Mouse (Mus musculus) ovary, postnatal 14 days (tissue): Measurements from ENCODE around the gene Kantr.
"Not testable (repeated sequence)": the region's sequence is repeated elsewhere in the genome, so short reads cannot be mapped to it uniquely, and the experiment has no call there.

ENCODE experiments used
- DNase-seq: peaks from one replicate; pipeline ENCODE4 v3.0.0; 2022; ENCODE audit warnings: low spot score

Kantr gene

DNA sequence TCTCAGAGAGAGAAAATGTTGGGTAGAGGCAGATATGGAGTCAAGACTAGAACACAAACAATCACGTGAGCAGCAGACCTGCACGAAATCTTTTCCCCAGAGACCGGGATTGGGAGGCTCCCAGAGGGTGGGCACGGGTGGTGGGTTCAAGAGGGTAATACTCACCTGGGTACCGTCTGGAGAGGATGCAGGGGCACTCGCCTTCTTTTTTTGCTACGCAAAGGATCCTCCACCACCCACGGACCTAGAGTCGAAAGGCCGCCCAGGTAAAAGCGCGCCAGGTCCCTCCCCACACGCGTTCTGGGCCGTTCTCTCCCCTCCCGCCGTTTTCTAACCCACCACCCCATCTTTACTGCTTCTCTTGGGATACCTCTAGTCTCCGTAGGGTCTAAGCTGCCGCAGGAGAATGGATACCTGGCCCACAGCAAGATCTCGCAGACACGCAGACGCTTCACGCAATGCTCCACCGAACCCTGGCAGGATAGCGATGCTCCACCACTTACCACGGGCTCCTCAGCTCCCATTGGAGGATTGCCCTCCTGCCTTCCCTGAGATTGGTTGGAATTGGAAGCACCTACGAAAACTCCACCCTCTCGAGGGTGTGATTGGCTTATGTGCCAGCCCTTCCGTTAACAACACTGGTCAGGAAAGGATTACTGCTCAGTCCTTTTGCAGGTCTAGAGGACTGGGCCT, at the start of gene Kantr:
Gene Kantr (minus strand): TSS at position 500 of the 693 bp plus-strand sequence.
- DNase-seq = peak; percentile 50

DNA sequence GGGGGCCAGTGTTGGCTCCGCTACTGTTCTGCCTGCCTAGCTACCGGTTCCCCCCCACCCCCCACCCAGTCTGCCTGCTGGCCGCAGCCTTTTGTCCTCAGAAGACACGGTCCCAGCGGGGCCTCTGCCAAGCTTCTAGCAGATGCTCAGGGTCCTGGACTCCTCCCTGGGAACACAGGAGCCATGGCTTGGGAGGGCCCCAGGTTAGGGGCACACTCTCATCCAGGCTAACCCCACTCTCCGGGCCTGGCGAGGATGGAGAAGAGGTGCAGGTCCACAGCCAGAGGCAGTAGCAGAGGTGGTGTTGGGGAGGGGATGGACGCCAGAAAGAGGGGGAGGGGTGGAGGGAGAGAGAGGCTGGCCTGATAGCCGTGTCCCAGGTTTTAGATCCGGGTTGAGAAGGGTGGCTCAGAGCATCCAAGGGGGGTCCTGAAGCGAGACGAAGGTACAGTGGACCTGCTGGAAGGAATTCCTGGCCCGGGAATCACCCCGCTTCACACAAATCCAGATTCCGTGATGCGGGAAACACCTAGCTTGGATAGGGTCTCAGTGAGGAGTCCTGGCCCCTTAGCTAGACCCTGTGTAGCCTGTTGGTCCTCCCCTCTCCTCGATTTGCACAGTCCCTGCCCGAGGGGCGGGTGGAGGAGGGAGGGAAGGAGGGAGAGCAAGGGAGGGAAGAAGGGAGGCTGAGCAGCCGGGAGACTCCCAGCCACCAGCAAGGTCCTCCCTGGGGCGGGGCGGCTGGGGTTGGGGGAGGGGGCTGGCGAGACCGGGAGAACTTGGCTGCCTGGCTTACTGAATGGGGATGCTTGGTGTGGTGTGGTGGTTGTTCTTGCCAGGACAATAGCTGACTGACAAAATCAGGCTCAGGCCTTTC, 41.3 kb upstream of the Kantr start, which contains the start of gene Gpr173:
Gene Gpr173 (minus strand): TSS at position 308 of the 877 bp plus-strand sequence.
- DNase-seq = peak; percentile 29

- no peak for DNase-seq
Measured at GRCm38 (mm10) chrX:152368054-152368396, 40.7 kb upstream of the Kantr start.

- no peak for DNase-seq
Measured at GRCm38 (mm10) chrX:152366418-152366817, 39.1 kb upstream of the Kantr start.

DNA sequence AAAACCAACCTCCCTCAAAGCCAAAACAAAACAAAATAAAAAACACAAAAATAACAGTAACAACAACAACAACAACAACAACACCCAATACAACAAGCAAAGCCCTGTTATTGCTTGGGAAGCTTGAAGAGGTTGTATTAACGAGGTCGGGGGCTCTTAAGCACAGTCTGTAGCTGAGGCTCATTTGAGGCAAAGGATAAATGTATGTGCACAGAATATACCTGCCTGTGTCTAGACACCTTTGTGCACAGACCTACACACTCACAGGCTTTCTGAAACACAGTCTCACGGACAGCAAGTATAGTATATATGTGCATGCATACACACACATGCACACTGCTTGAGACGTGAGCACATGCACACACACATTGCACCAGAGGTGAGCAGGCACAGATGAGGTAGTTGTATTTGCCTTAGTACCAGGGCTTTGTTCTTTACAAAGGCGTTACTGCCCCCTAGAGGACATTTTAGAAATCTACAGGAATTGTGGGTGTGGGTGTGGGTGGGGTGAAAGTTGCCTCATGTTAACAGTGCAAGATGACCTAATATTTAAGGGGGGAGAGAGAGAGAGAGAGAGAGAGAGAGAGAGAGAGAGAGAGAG, 25.4 kb upstream of the Kantr start:
- DNase-seq = no peak

- DNase-seq = no peak
Measured at GRCm38 (mm10) chrX:152347041-152347440, 19.7 kb upstream of the Kantr start.

DNA sequence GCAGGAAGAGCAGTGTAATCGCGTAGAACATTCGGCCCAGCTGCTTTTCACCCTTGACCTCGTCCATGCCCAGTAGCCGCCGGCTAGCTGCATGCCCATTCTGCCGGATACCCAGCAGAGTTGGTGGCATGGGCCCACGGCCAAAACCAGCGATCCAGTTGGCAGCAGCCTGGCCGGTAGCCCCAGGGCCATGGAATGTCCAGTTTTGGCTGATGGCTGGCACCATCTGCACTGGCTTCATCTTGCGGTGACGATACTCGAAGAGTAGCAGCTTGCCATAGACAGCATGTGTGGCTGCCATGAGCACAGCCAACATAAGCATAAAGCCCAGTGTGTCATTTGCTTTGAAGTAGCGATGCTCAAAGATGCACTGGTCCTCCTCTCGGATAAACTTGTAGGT, 19.3 kb upstream of the Kantr start:
- DNase-seq = no peak

- DNase-seq = no peak
Measured at GRCm38 (mm10) chrX:152342903-152343302, 15.6 kb upstream of the Kantr start.

DNA sequence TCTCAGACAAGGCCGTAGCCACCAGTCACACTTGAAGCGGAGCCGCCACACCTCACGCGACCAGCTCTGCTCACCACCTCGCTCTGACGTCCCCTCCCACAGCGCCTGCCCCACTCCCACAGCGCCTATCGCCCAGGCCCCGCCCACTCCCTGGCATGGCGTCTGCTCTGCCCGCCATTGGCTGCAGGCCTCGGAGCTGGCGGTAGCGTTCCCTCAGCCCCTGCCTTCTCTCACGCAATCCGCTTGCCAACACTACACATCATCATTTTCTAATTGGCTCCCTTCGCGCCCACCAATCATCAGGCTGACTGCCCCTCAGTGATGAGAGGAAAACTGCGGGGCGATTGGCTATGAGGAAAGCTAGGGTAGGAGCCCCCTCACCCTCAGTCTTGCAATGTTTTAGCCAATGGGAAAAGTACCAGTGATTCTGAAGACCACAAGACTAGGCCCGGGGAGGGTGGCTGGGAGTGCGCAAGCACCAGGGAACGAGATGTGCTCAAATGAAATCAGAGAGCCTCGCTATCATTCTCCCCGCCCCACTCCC, 15.1 kb upstream of the Kantr start, which contains the start of gene Tspyl2:
Gene Tspyl2 (minus strand): TSS at position 68 of the 544 bp plus-strand sequence.
- DNase-seq = peak; percentile 77

- DNase-seq = no peak
Measured at GRCm38 (mm10) chrX:152341496-152341895, 14.2 kb upstream of the Kantr start.

DNA sequence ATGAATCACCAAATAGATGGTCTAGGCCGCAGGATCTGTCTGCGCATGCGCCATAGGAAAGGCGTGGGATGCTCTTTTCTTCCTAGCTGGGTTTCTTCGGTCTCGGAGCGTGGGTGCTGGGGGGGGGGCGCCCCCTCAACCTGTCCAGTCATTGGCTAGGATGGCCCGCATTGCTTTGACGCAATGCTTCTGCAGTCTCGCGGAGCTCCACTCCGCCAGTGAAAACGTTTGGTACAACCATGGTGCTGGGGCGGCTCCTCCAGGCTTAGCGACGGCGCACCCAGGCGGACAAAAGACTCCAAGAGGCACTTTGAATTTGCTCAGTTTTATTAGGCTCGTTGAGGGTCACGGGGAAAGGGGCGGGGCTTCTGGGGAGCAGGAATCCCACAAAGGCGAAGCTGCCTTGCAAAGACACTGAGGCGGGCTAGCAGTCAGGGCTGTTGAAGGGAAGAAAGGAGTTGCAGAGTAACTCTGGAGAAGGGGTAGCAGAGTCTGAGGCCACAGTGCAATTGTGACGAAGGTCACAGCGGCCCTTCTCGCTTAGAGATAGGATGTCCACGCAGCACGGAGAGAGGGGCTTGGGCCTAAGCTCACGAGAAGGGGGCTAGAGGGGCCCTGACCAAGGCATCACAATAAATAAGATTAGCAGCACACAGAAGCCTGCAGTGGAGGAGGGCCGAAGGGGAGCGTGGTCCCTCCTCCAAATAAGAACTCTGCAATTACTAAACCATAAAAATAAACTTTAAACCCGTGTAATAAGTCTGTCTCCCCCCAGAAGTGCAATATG, 9.4 kb upstream of the Kantr start:
- peak; percentile 78 for DNase-seq

- not testable (repeated sequence) for DNase-seq
Measured at GRCm38 (mm10) chrX:152336123-152336522, 8.8 kb upstream of the Kantr start.

GRCm38 (mm10) chrX:152329400-152329799, 2.1 kb upstream of the Kantr start:
- not testable (repeated sequence) for DNase-seq

DNA sequence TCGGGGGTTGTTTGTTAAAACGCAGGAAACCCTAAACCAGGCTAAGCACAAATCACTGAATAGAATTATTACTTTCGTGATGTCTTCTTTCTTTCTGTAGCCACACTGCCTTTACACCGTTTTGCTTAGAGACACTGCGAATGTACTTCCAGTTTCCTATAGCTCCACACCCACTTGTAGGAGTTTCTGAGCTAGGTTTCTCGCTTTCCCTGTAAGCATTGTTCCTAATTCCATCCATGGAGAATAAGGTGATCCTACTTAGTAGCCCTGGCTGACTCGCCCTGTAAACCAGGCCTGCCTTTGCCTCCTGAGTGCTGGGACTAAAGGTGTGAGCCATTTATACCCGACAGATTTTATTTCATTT, 376 bp upstream of the Kantr start:
- DNase-seq = no peak

GRCm38 (mm10) chrX:152323584-152323983, 3.7 kb downstream of the Kantr start:
- DNase-seq = no peak

DNA sequence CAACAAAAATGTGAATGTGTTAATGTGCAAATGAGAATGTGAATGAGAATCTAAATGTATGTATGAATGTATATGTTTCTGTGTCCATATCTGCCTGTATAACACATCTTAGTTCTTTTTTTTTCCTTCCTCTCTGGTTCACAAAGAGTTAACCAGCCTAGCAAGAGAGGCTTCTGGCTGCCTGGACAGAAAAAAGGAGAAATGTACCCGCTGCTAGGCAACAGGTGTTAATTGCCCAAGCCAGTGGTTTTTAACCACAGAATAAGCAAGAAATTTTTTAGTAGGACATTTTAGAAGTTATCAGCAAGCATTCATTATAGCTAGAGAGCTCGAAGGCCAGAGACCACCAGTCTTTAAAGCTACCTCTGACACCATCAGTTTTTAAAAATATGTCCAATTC, 4.5 kb downstream of the Kantr start:
- no peak for DNase-seq

DNA sequence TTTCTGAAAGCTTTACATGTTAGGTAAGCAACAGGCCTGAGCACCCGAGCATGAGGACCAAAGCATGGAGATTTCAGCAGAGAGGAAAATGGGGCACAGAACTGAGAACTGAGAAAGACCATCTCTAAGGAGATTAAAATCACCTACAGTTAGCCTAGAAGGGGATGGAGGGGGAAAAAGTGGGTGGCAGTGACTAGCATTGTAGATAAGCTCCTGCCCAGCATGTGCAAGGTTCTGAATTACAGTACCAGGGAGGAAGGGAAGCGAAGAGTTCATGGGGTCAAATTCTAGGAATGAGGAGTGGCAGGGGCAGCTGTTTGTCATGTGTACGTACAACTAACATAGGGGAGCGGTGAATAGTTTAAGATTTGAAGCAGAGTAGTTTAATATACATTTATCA, 6.8 kb downstream of the Kantr start:
- no peak for DNase-seq

DNA sequence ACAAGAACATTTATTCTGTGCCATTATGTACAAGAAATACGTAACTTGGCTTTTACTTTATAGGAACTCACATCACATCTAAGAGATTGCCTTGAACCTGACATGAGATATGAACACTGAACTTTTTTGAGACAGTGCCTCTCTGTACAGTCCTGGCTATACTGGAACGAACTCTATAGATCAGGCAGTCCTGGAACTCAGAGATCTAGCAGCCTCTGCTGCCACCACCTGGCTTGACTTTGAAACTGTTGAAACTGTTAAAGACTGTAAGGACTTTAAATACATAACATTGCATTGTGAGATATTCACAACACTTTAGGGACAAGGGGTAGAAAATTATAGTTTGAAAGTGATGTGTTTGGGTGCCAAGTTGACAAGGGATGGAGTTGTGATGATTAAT, 19.4 kb downstream of the Kantr start:
- DNase-seq = peak; percentile 23

DNA sequence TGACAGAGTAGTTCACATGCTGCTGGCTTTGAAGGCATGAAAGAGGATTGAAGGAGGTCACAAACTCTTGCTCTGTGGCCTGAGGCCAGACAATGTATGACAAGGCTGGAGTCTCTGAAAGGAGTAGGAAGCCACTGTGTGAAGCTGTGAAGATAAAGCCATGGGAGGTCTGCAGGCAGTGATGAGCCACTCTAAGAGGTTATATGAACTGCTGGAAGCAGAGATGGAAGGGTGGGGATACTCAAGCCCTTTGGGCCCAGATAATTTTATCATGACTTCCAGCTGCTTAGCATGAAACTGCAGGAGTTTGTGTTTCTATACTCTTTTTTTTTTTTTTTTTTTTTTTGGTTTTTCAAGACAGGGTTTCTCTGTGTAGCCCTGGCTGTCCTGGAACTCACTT, 19.9 kb downstream of the Kantr start:
- DNase-seq = no peak

- DNase-seq = no peak
Measured at GRCm38 (mm10) chrX:152306224-152306623, 21.1 kb downstream of the Kantr start.

- not testable (repeated sequence) for DNase-seq
Measured at GRCm38 (mm10) chrX:152287026-152287425, 40.3 kb downstream of the Kantr start.

DNA sequence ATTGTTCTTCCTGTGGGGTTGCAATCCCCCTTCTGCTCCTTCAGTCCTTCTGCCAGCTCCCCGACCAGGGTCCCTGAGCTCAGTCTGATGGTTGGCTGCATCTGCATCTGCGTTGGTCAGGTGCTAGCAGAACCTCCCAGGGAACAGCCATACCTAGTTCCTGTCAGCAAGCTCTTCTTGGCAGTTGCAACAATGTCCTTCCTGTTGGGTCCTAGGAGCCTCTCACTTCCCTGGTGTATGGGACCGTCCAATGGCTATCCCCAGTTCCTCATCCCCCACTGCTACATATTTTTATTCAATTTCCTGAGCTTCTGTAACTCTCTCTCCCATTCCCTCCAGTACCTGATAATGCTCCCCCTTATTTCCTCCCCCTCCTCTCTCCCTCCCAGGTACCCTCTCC, 42.5 kb downstream of the Kantr start:
- DNase-seq = no peak
